Mouse (Mus musculus) mouse trophoblast stem cell (cell line): Measurements from ENCODE around the gene Casp8.
"Not testable (repeated sequence)": the region's sequence is repeated elsewhere in the genome, so short reads cannot be mapped to it uniquely, and the experiment has no call there.

Experiments
- in situ Hi-C, 2 experiments: fragments of 300-500 bp; cut with MseI, MboI; formaldehyde crosslinking; loops; 2 replicates in 1 of 2; 3 replicates in 1 of 2; pipeline ENCODE4 v1.15.1; 2025

Casp8 gene

GRCm38 (mm10) chr1:58798911-58799310, 3.7 kb downstream of the Casp8 start:
- in situ Hi-C loops, result no loop called here

- in situ Hi-C loops, result not testable (repeated sequence)
Measured at GRCm38 (mm10) chr1:58800644-58801043, 5.5 kb downstream of the Casp8 start.

- in situ Hi-C loops, result no loop called here
Measured at GRCm38 (mm10) chr1:58801558-58802285, 6.5 kb downstream of the Casp8 start.

- in situ Hi-C loops, result no loop called here
Measured at GRCm38 (mm10) chr1:58802322-58803273, 7.4 kb downstream of the Casp8 start.

GRCm38 (mm10) chr1:58803531-58803930, 8.4 kb downstream of the Casp8 start:
- in situ Hi-C loops, result no loop called here

GRCm38 (mm10) chr1:58806651-58807050, 11.5 kb downstream of the Casp8 start:
- in situ Hi-C loops, result no loop called here

DNA sequence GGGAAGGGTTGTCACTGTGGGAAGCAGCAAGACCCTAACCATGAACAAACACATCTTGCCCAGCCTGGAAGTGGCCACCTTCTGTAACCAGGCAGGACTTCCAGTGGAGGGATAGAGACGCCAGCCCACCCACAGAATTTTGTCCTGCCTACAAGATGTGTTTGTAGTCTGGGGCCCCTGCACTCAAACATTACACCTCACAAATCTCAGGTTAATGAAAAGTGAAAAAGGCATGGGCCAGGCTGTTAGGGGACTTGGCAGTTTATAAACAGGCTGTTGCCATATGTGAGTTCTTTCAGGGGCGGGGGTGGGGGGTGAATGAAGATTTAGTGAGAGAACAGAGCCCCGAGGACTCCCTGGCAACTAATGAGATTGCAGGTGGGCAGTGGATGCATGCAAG, 31.1 kb downstream of the Casp8 start:
- in situ Hi-C loops, result no loop called here

GRCm38 (mm10) chr1:58830741-58831140, 35.6 kb downstream of the Casp8 start:
- in situ Hi-C loops, result no loop called here

DNA sequence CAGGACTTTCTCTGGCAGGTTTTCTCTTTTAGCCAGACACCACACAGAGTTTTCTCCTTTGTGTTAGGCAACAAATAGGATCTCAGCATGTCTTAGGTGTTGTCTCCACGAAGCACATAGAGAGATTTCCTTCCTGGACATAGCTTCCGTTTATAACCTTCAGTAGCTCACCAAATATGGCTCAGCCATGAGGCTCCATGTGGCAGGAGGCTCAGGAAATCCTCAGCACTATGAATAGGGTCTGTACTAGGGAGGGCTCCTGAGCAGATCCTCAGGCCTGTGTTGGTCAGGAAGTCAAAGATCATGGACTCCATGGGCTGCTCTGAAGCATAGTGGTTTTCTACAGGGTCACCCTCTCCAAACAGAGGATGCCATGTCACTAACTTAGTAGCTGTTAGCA, 37.0 kb downstream of the Casp8 start:
- in situ Hi-C loops, result no loop called here

- in situ Hi-C loops, result not testable (repeated sequence)
Measured at GRCm38 (mm10) chr1:58856811-58857210, 61.6 kb downstream of the Casp8 start.

GRCm38 (mm10) chr1:58859131-58859530, 64.0 kb downstream of the Casp8 start:
- in situ Hi-C loops, result not testable (repeated sequence)

GRCm38 (mm10) chr1:58859738-58860365, 64.7 kb downstream of the Casp8 start:
- in situ Hi-C loops, result not testable (repeated sequence)

DNA sequence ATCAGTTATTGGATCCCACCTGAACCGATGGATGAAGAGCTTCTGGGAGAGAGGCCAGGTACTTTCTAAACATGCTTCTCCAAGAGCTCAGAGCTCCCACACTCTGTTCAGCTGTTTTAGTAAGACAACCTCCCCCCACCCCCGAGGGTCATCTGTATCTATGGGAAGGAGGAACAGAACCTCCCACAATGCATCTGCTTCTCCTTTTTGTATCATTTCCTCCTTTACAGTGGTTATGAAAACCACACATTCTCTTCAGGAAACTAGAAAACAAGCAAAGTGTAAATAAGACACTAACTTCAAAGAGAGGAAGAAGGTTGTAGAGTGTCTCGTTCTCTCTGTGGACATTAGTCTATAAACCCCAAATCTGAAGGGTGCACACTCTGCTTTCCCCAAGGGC, 65.4 kb downstream of the Casp8 start:
- in situ Hi-C loops, result not testable (repeated sequence)

DNA sequence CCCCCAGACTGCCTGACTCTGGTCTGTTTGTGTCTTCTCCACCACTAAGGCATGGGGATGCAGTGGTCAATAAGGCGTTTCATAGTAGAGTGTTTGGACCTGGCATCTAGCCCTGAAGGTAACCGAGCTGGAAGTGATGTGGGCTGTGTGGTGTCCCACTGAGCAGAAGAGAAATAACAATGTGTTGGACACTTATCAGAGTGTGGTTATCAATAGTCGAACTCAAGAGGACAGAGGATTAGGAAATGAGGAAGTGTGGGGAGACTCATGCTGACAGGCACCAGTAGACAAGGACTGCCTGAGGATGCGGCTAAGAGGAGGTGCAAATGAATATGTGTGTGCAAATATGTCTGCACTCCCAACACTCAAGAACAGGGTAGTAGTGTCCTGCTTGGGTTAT, 81.3 kb downstream of the Casp8 start:
- in situ Hi-C loops, result not testable (repeated sequence)

DNA sequence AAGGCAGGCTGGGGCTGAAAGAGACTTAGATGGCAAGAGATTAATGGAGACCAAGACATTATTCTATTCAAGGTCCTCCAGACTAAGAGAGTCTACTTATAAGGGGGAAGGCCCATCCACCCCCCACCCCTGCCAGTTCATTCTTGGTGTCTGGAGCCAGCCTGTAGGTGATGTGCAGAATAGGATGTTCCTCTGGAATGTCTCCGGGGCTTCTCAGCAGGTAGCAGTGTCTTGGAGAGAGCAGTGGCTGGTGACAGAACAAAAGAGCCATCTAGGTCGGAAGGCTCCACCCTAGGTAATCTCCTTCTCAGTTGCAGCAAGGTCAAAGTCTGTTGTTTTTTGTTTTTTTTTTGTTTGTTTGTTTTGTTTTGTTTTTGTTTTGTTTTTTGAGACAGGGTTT, 84.1 kb downstream of the Casp8 start:
- in situ Hi-C loops, result not testable (repeated sequence)

- in situ Hi-C loops, result not testable (repeated sequence)
Measured at GRCm38 (mm10) chr1:58883279-58883678, 88.1 kb downstream of the Casp8 start.

DNA sequence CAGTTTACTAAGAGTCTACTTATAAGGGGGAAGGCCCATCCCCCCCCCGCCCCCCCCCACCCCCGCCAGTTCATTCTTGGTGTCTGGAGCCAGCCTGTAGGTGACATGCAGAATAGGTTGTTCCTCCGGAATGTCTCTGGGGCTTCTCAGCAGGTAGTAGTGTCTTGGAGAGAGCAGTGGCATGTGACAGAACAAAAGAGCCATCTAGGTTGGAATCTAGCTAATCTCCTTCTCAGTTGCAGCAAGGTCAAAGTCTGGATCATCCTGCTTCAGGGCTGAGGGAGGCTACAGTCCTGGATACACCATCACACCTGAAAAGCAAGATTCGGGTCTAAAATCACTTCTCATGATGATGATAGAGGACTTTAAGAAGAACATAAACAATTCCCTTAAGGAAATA, 90.5 kb downstream of the Casp8 start:
- in situ Hi-C loops, result no loop called here

DNA sequence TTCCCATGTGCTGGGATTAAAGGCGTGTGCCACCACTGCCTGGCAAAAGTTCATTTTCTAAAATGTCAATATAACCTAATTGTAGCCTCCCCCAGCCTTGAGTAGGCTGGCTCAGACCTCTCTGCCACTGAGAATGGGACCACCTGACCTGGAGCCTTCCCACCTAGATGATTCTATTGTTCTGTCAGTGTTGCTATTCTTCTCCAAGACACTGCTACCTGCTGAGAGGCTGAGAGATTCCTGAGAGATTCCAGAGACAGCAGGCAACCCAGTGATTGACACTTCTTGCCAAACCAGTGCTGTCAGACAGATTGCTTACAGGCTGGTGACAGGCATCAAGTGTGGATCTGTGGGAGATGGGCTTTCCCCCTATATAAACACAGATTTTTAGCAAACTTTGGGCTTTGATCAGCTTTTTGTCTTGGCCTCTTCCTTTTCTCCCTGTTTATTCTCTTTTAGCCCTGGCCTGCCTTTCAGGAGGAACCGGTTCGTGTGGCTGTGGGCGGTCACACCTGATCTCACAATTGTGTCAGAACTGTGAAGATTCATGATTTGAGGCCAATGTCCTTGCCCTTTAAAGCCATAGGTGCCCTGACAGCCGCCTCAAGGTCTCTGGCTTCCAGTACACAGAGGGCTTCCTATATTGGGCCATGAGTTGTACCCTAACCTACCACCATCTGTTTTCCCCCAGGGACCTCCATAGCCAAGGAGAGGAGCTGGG, 94.8 kb downstream of the Casp8 start:
- in situ Hi-C loops, result no loop called here

DNA sequence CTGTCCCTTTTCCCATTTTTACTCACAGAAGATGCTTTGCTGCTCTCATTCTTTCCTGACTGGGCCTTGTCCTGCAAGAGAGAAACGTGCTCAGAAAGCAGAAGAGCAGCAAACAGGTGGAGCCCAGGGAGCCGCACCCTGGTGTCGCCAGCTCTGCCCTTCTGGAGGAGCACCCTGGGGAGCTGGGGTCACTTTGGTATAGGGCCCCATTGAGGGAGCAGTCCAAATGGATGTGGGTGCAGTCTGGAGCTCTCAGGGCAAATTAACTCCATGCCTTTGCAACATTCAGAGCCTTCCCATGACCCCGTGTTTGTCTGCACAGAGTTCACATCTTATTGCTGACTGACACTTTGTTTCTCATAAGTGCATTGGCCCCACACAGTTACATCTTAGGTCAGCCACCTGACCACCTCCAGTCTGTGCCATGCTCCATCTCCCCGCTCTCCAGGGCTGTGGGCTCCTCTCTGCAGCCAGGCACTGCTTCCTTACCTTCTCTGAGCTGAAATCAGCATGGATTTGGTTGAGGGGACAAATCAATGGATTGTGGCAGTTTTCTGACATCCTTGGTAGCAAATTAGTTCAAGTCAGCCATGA, 95.6 kb downstream of the Casp8 start:
- in situ Hi-C loops, result not testable (repeated sequence)

- in situ Hi-C loops, result not testable (repeated sequence)
Measured at GRCm38 (mm10) chr1:58891481-58892170, 96.5 kb downstream of the Casp8 start.

- in situ Hi-C loops, result not testable (repeated sequence)
Measured at GRCm38 (mm10) chr1:58892386-58892785, 97.2 kb downstream of the Casp8 start.
